Mouse (Mus musculus): ENCODE results near the gene 4930415O20Rik.
A peak's percentile ranks its signal among the peaks of the same experiment; 100 is the strongest.

The 4930415O20Rik gene

DNA sequence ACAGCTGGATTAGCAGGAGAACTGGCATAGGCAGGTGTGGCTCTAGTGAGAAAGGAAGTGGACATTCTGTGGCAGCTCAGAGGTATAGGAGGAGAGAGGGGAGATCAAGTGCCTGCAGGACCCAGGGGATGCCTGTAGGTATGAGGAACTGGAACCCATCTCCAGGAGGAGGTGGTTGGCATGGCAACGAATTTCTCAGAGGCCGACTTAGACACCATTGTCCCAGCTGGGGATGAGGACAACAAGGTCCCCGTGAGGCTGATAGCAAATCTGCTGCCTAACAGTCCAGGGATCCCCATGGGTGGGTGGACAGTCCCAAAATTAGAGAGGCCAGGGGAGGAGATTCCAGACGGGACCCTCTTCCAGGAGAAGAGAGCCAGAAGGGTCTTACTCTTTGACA, 62.1 kb downstream of the 4930415O20Rik start:
- no peak for DNase-seq

DNA sequence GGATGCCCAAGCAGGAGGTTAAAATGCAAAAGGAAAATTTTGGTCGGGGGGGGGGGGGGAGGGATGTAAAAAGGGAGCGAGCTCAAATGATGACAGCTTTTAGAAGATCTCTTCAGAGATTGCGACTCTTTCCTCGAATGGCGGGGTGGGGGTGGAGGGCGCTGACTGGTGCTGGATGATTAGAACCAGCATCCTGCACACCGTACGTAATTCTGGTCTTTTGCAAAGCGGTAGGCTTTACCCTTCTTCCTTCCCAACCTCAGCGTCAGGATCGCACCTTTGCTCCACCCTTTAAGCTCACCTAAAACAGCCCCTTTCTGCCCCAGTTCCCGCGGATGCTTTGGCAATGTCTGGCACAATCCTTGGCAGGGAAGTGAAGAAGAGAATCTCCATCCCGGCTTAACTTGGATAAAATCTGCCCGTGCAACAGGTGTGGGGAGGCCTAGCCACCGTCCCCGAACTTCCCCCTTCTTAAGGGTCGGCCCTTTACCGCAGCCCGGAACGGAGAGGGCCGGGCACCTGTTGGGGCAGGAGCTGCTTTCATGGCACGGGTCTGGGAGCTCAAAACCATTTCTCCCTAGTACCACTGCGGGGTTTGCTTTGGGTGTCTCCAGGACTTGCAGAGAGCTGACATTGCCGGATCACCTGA, 63.1 kb downstream of the 4930415O20Rik start:
- DNase-seq: no peak

DNA sequence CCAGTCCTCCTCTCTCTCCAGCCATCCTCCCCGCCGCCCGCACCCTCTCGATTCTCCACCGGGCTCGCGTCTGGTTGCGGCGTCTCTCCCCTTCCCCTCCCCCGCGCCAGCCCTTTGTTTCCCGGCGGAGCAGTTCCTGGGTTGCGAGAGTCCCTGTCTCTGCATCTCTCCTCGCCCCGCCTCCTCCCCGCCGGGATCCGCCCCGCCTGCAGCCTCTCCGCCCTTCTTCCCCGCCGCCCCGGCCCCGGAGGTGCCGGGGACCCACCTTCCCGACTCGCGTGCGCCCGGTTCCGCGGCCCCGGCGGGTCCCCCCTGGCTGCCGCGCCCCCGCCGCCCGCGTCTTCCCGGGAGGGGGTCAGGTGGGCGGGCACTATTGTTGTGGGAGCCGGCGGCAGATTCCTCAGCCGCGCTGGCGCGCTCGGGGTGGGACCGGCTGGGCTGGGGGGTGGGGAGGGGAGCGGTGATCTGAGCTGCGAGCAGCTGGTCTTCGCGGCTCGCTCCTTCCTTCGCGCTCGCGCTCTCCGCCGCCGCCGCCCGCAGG, 63.8 kb downstream of the 4930415O20Rik start:
- peak; percentile 84 for DNase-seq

DNA sequence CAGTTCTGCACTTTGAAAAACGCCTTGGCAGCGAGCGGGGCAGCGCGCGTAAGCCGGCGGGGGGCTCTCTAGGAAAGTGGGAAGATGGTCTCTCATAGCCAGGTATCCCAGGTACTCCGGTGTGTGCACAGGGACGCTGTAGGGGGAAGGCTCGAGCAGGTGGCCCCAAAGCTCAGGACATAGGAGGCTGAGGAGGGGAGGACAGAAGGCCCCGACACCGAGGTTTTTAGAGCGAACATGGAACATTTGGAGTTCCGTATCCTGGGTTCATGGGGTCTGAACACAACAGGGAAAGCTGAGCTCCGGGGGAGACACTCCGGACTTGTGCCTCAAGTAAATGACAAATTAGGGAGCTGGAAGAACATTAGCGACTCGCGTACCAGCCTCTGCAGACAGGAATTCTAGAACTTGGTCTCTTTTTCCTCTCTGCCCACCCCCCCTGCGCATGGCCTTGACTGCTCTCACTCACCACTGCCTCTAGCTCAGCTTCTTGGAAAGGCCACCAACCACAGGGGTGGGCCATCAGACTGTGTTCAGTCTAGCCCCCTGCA, 64.6 kb downstream of the 4930415O20Rik start:
- DNase-seq: no peak

DNA sequence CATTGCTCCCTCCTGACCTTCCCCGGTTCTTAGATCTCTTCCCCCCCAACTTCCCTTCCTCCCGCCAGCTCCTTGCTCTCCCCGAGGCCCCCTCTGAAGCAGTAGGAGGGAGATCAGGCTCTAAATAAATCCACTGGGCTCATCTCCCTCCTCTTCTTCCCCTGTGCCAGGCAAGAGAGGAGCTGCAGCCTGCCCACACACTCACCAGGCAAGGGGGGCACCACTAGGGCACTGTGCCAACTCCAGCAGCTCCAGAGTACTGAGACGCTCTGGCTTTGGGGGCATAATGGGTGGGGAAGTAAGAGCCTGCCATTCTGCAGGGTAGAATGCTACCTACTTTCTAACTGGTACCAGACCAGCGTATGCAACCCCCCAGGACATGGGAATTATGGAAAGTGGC, 65.7 kb downstream of the 4930415O20Rik start:
- no peak for DNase-seq

DNA sequence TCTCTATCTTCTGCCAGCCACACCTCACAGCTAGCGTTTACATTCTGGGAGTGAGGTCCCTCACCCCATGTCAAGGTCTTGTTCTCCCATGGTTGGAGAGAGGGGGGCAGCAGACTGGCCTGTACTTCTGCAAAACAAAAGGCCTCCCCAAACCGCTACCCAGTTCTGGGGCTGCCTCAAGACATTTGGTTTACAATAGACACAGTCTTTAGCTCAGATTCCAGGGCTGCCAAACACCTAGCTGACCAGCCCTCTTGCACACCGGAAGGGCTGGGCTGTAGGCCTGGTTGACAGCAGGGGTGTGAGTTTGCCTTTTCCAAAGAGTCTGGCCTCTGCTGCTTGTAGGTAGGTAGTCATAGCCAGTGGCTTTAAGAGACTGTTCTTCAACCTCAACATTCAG, 66.4 kb downstream of the 4930415O20Rik start:
- DNase-seq: no peak

Measured in kidney, adult 18-20 months (tissue).